Mouse (Mus musculus): ENCODE measurements at regions not wholly inside any gene's neighbourhood (a gene's known extent, or its start where the extent isn't known, plus 50 kb on each side); places are given as distances from the start of the nearest gene placed in this dataset.

- Histone ChIP-seq H3K36me3 (ENCODE audit: control insufficient read depth, insufficient read depth, low read length) (no peaks in the 10 kb centered on the region), H3K27ac (ENCODE audit: low read depth, low read length) (peak overlapping the region; percentile 37; the same call in 1 of the 2 replicates), H3K4me1 (replicated peaks; ENCODE audit: control insufficient read depth, insufficient read depth, low read length) (peaks cover 5% of the 10 kb centered on the region; the same call in 1 of the 2 replicates), H3K9me3 (ENCODE audit: control insufficient read depth, low read length) (no peaks in the 10 kb centered on the region), H3K9ac (ENCODE audit: low read length) (no peak overlapping the region), H3K27me3 (ENCODE audit: control insufficient read depth, insufficient read depth, low read length) (no peaks in the 10 kb centered on the region), H3K4me2 (ENCODE audit: low read depth, low read length, severe bottlenecking) (no peak overlapping the region), H3K4me3 (ENCODE audit: low read depth, low read length) (no peak overlapping the region)
- WGBS = 67% methylated on average over 2 of the region's 2 CpGs
- ATAC-seq (replicated peaks; ENCODE audit: low FRiP score) = peak; percentile 82
- DNase-seq (ENCODE audit: low spot score) = no peak
Measured at GRCm38 (mm10) chr8:97477098-97477457, 1588.7 kb upstream of the Got2 start.

GRCm38 (mm10) chr8:97476430-97477097 is 1588.2 kb upstream of the Got2 start:
- Histone ChIP-seq H3K36me3 (ENCODE audit: control insufficient read depth, insufficient read depth, low read length) (no peaks in the 10 kb centered on the region), H3K4me2 (ENCODE audit: low read depth, low read length, severe bottlenecking) (no peak overlapping the region), H3K4me3 (ENCODE audit: low read depth, low read length) (no peak overlapping the region), H3K27ac (ENCODE audit: low read depth, low read length) (peak overlapping the region; percentile 37; the same call in 1 of the 2 replicates), H3K9ac (ENCODE audit: low read length) (no peak overlapping the region), H3K9me3 (ENCODE audit: control insufficient read depth, low read length) (no peaks in the 10 kb centered on the region), H3K27me3 (ENCODE audit: control insufficient read depth, insufficient read depth, low read length) (no peaks in the 10 kb centered on the region), H3K4me1 (replicated peaks; ENCODE audit: control insufficient read depth, insufficient read depth, low read length) (peaks cover 5% of the 10 kb centered on the region; the same call in 1 of the 2 replicates)
- WGBS = 66% methylated on average over 7 of the region's 7 CpGs
- ATAC-seq (replicated peaks; ENCODE audit: low FRiP score) (peak; percentile 54), DNase-seq (ENCODE audit: low spot score) (no peak)

- 88% methylated on average over 3 of the region's 3 CpGs for WGBS
- Histone ChIP-seq H3K9ac (ENCODE audit: low read length) (no peak overlapping the region), H3K4me3 (ENCODE audit: low read depth, low read length) (no peak overlapping the region), H3K4me2 (ENCODE audit: low read depth, low read length, severe bottlenecking) (no peak overlapping the region), H3K36me3 (ENCODE audit: control insufficient read depth, insufficient read depth, low read length) (no peaks in the 10 kb centered on the region), H3K27ac (ENCODE audit: low read depth, low read length) (no peak overlapping the region), H3K4me1 (replicated peaks; ENCODE audit: control insufficient read depth, insufficient read depth, low read length) (peaks cover 5% of the 10 kb centered on the region; the same call in 1 of the 2 replicates), H3K9me3 (ENCODE audit: control insufficient read depth, low read length) (no peaks in the 10 kb centered on the region), H3K27me3 (ENCODE audit: control insufficient read depth, insufficient read depth, low read length) (no peaks in the 10 kb centered on the region)
- DNase-seq (ENCODE audit: low spot score) = no peak
- no peak for ATAC-seq (replicated peaks; ENCODE audit: low FRiP score)
Measured at GRCm38 (mm10) chr8:97473326-97473725, 1585.0 kb upstream of the Got2 start.

GRCm38 (mm10) chr8:97461478-97461877 is 1573.1 kb upstream of the Got2 start:
- no peaks in the 10 kb centered on the region for H3K27me3 ChIP-seq (ENCODE audit: control insufficient read depth, insufficient read depth, low read length)
- no peak overlapping the region for H3K9ac ChIP-seq (ENCODE audit: low read length)
- H3K4me2 ChIP-seq (ENCODE audit: low read depth, low read length, severe bottlenecking) = no peak overlapping the region
- no peak overlapping the region for H3K27ac ChIP-seq (ENCODE audit: low read depth, low read length)
- no peaks in the 10 kb centered on the region for H3K4me1 ChIP-seq (replicated peaks; ENCODE audit: control insufficient read depth, insufficient read depth, low read length)
- DNase-seq (ENCODE audit: low spot score) = no peak
- ATAC-seq (replicated peaks; ENCODE audit: low FRiP score) = no peak
- H3K4me3 ChIP-seq (ENCODE audit: low read depth, low read length) = no peak overlapping the region
- H3K9me3 ChIP-seq (ENCODE audit: control insufficient read depth, low read length) = no peaks in the 10 kb centered on the region
- no peaks in the 10 kb centered on the region for H3K36me3 ChIP-seq (ENCODE audit: control insufficient read depth, insufficient read depth, low read length)

GRCm38 (mm10) chr8:97447696-97448095 is 1559.3 kb upstream of the Got2 start:
- Histone ChIP-seq H3K27me3 (ENCODE audit: control insufficient read depth, insufficient read depth, low read length) (no peaks in the 10 kb centered on the region), H3K9me3 (ENCODE audit: control insufficient read depth, low read length) (no peaks in the 10 kb centered on the region), H3K27ac (ENCODE audit: low read depth, low read length) (no peak overlapping the region), H3K4me1 (replicated peaks; ENCODE audit: control insufficient read depth, insufficient read depth, low read length) (no peaks in the 10 kb centered on the region), H3K36me3 (ENCODE audit: control insufficient read depth, insufficient read depth, low read length) (no peaks in the 10 kb centered on the region), H3K9ac (ENCODE audit: low read length) (no peak overlapping the region), H3K4me3 (ENCODE audit: low read depth, low read length) (no peak overlapping the region), H3K4me2 (ENCODE audit: low read depth, low read length, severe bottlenecking) (no peak overlapping the region)
- 94% methylated on average over 8 of the region's 8 CpGs for WGBS
- ATAC-seq (replicated peaks; ENCODE audit: low FRiP score) = no peak
- DNase-seq (ENCODE audit: low spot score) = no peak

- no peak for DNase-seq (ENCODE audit: low spot score)
- H3K4me3 ChIP-seq (ENCODE audit: low read depth, low read length) = no peak overlapping the region
- no peaks in the 10 kb centered on the region for H3K27me3 ChIP-seq (ENCODE audit: control insufficient read depth, insufficient read depth, low read length)
- no peak overlapping the region for H3K4me2 ChIP-seq (ENCODE audit: low read depth, low read length, severe bottlenecking)
- H3K9me3 ChIP-seq (ENCODE audit: control insufficient read depth, low read length) = no peaks in the 10 kb centered on the region
- WGBS = 48% methylated on average over 1 of the region's 1 CpGs
- no peak for ATAC-seq (replicated peaks; ENCODE audit: low FRiP score)
- H3K9ac ChIP-seq (ENCODE audit: low read length) = no peak overlapping the region
- no peaks in the 10 kb centered on the region for H3K36me3 ChIP-seq (ENCODE audit: control insufficient read depth, insufficient read depth, low read length)
- H3K27ac ChIP-seq (ENCODE audit: low read depth, low read length) = no peak overlapping the region
- no peaks in the 10 kb centered on the region for H3K4me1 ChIP-seq (replicated peaks; ENCODE audit: control insufficient read depth, insufficient read depth, low read length)
Measured at GRCm38 (mm10) chr8:97441483-97441882, 1553.1 kb upstream of the Got2 start.

- H3K9ac ChIP-seq (ENCODE audit: low read length) = no peak overlapping the region
- H3K9me3 ChIP-seq (ENCODE audit: control insufficient read depth, low read length) = no peaks in the 10 kb centered on the region
- DNase-seq (ENCODE audit: low spot score) = no peak
- no peak overlapping the region for H3K4me2 ChIP-seq (ENCODE audit: low read depth, low read length, severe bottlenecking)
- H3K27ac ChIP-seq (ENCODE audit: low read depth, low read length) = no peak overlapping the region
- no peaks in the 10 kb centered on the region for H3K36me3 ChIP-seq (ENCODE audit: control insufficient read depth, insufficient read depth, low read length)
- ATAC-seq (replicated peaks; ENCODE audit: low FRiP score) = no peak
- H3K4me3 ChIP-seq (ENCODE audit: low read depth, low read length) = no peak overlapping the region
- H3K27me3 ChIP-seq (ENCODE audit: control insufficient read depth, insufficient read depth, low read length) = no peaks in the 10 kb centered on the region
- WGBS = 85% methylated on average over 5 of the region's 5 CpGs
- no peaks in the 10 kb centered on the region for H3K4me1 ChIP-seq (replicated peaks; ENCODE audit: control insufficient read depth, insufficient read depth, low read length)
Measured at GRCm38 (mm10) chr8:97433584-97433983, 1545.2 kb upstream of the Got2 start.

GRCm38 (mm10) chr8:97431467-97431866 is 1543.1 kb upstream of the Got2 start:
- DNase-seq (ENCODE audit: low spot score) (no peak), ATAC-seq (replicated peaks; ENCODE audit: low FRiP score) (no peak)
- no peak overlapping the region for H3K9ac ChIP-seq (ENCODE audit: low read length)
- H3K27ac ChIP-seq (ENCODE audit: low read depth, low read length) = no peak overlapping the region
- H3K27me3 ChIP-seq (ENCODE audit: control insufficient read depth, insufficient read depth, low read length) = no peaks in the 10 kb centered on the region
- no peaks in the 10 kb centered on the region for H3K9me3 ChIP-seq (ENCODE audit: control insufficient read depth, low read length)
- no peak overlapping the region for H3K4me3 ChIP-seq (ENCODE audit: low read depth, low read length)
- no peaks in the 10 kb centered on the region for H3K4me1 ChIP-seq (replicated peaks; ENCODE audit: control insufficient read depth, insufficient read depth, low read length)
- no peak overlapping the region for H3K4me2 ChIP-seq (ENCODE audit: low read depth, low read length, severe bottlenecking)
- no peaks in the 10 kb centered on the region for H3K36me3 ChIP-seq (ENCODE audit: control insufficient read depth, insufficient read depth, low read length)
- 79% methylated on average over 4 of the region's 4 CpGs for WGBS

- H3K36me3 ChIP-seq (ENCODE audit: control insufficient read depth, insufficient read depth, low read length) = no peaks in the 10 kb centered on the region
- H3K9me3 ChIP-seq (ENCODE audit: control insufficient read depth, low read length) = no peaks in the 10 kb centered on the region
- H3K4me3 ChIP-seq (ENCODE audit: low read depth, low read length) = no peak overlapping the region
- no peak overlapping the region for H3K4me2 ChIP-seq (ENCODE audit: low read depth, low read length, severe bottlenecking)
- H3K27ac ChIP-seq (ENCODE audit: low read depth, low read length) = no peak overlapping the region
- H3K27me3 ChIP-seq (ENCODE audit: control insufficient read depth, insufficient read depth, low read length) = no peaks in the 10 kb centered on the region
- DNase-seq (ENCODE audit: low spot score) (no peak), ATAC-seq (replicated peaks; ENCODE audit: low FRiP score) (no peak)
- 89% methylated on average over 1 of the region's 1 CpGs for WGBS
- no peak overlapping the region for H3K9ac ChIP-seq (ENCODE audit: low read length)
- no peaks in the 10 kb centered on the region; the same call in 1 of the 2 replicates for H3K4me1 ChIP-seq (replicated peaks; ENCODE audit: control insufficient read depth, insufficient read depth, low read length)
Measured at GRCm38 (mm10) chr8:97422331-97422730, 1534.0 kb upstream of the Got2 start.
